Mouse (Mus musculus): ENCODE results near the gene Ttc9b.

Ttc9b gene

GRCm38 (mm10) chr7:27649723-27650122 is 4.0 kb upstream of the Ttc9b start:
- no peaks in the 10 kb centered on the region for H3K36me3 ChIP-seq (ENCODE audit: insufficient read depth, low read length)
- no peak for TF ChIP-seq CTCF (conservative IDR thresholded peaks at IDR 0.05; ENCODE audit: low read length)
- TF ChIP-seq POU5F1 (IDR thresholded peaks at IDR 0.05; ENCODE audit: borderline replicate concordance, low read length), result no peak
- H3K4me3 ChIP-seq (replicated peaks; ENCODE audit: low read length), result peak overlapping the region; percentile 62

GRCm38 (mm10) chr7:27650949-27651348 is 2.8 kb upstream of the Ttc9b start:
- peaks cover 29% of the 10 kb centered on the region for H3K27me3 ChIP-seq (ENCODE audit: insufficient read depth, low read length)
- no peaks in the 10 kb centered on the region for H3K9me3 ChIP-seq (ENCODE audit: low read length)
- H3K4me3 ChIP-seq (replicated peaks; ENCODE audit: low read length), result peak overlapping the region; percentile 62; the same call in 1 of the 2 replicates
- no peaks in the 10 kb centered on the region for H3K36me3 ChIP-seq (ENCODE audit: insufficient read depth, low read length)
- peaks cover 61% of the 10 kb centered on the region for H3K4me1 ChIP-seq (replicated peaks; ENCODE audit: low read depth, low read length)
- TF ChIP-seq NANOG (IDR thresholded peaks at IDR 0.05; ENCODE audit: borderline replicate concordance, low read length) (no peak), CTCF (conservative IDR thresholded peaks at IDR 0.05; ENCODE audit: low read length) (peak; percentile 90), POU5F1 (IDR thresholded peaks at IDR 0.05; ENCODE audit: borderline replicate concordance, low read length) (no peak)

More at GRCm38 (mm10) chr7:27649723-27650122, 4.0 kb upstream of the Ttc9b start:
- Histone ChIP-seq H3K9me3 (ENCODE audit: low read length) (no peaks in the 10 kb centered on the region), H3K4me1 (replicated peaks; ENCODE audit: low read depth, low read length) (peaks cover 54% of the 10 kb centered on the region), H3K27me3 (ENCODE audit: insufficient read depth, low read length) (peaks cover 17% of the 10 kb centered on the region)

- Histone ChIP-seq H3K27me3 (ENCODE audit: insufficient read depth, low read length) (peaks cover 65% of the 10 kb centered on the region), H3K4me3 (replicated peaks; ENCODE audit: low read length) (peak overlapping the region; percentile 79)
- TF ChIP-seq CTCF (conservative IDR thresholded peaks at IDR 0.05; ENCODE audit: low read length), result peak; percentile 92
- TF ChIP-seq NANOG (IDR thresholded peaks at IDR 0.05; ENCODE audit: borderline replicate concordance, low read length), result no peak
- no peak for TF ChIP-seq POU5F1 (IDR thresholded peaks at IDR 0.05; ENCODE audit: borderline replicate concordance, low read length)
Measured at GRCm38 (mm10) chr7:27654607-27655276, 1.0 kb downstream of the Ttc9b start.

GRCm38 (mm10) chr7:27655545-27655944 is 1.8 kb downstream of the Ttc9b start:
- no peaks in the 10 kb centered on the region for H3K9me3 ChIP-seq (ENCODE audit: low read length)
- no peak for TF ChIP-seq POU5F1 (IDR thresholded peaks at IDR 0.05; ENCODE audit: borderline replicate concordance, low read length)
- TF ChIP-seq NANOG (IDR thresholded peaks at IDR 0.05; ENCODE audit: borderline replicate concordance, low read length), result no peak
- no peak for TF ChIP-seq CTCF (conservative IDR thresholded peaks at IDR 0.05; ENCODE audit: low read length)

More at GRCm38 (mm10) chr7:27654607-27655276, 1.0 kb downstream of the Ttc9b start:
- H3K4me1 ChIP-seq (replicated peaks; ENCODE audit: low read depth, low read length), result peaks cover 62% of the 10 kb centered on the region
- H3K36me3 ChIP-seq (ENCODE audit: insufficient read depth, low read length), result no peaks in the 10 kb centered on the region
- H3K9me3 ChIP-seq (ENCODE audit: low read length), result no peaks in the 10 kb centered on the region

GRCm38 (mm10) chr7:27656600-27656999 is 2.9 kb downstream of the Ttc9b start:
- TF ChIP-seq NANOG (IDR thresholded peaks at IDR 0.05; ENCODE audit: borderline replicate concordance, low read length) (no peak), CTCF (conservative IDR thresholded peaks at IDR 0.05; ENCODE audit: low read length) (no peak)
- H3K4me3 ChIP-seq (replicated peaks; ENCODE audit: low read length), result no peak overlapping the region
- H3K4me1 ChIP-seq (replicated peaks; ENCODE audit: low read depth, low read length), result peaks cover 48% of the 10 kb centered on the region
- H3K27me3 ChIP-seq (ENCODE audit: insufficient read depth, low read length), result peaks cover 70% of the 10 kb centered on the region
- no peaks in the 10 kb centered on the region for H3K36me3 ChIP-seq (ENCODE audit: insufficient read depth, low read length)
- H3K9me3 ChIP-seq (ENCODE audit: low read length), result no peaks in the 10 kb centered on the region

More at GRCm38 (mm10) chr7:27655545-27655944, 1.8 kb downstream of the Ttc9b start:
- H3K36me3 ChIP-seq (ENCODE audit: insufficient read depth, low read length), result no peaks in the 10 kb centered on the region
- no peak overlapping the region for H3K4me3 ChIP-seq (replicated peaks; ENCODE audit: low read length)
- peaks cover 54% of the 10 kb centered on the region for H3K4me1 ChIP-seq (replicated peaks; ENCODE audit: low read depth, low read length)
- H3K27me3 ChIP-seq (ENCODE audit: insufficient read depth, low read length), result peaks cover 67% of the 10 kb centered on the region

- Histone ChIP-seq H3K4me1 (replicated peaks; ENCODE audit: low read depth, low read length) (peaks cover 45% of the 10 kb centered on the region), H3K27me3 (ENCODE audit: insufficient read depth, low read length) (peaks cover 75% of the 10 kb centered on the region), H3K4me3 (replicated peaks; ENCODE audit: low read length) (peak overlapping the region; percentile 72), H3K36me3 (ENCODE audit: insufficient read depth, low read length) (0 out of 2 replicates have a peak, but pooled peaks cover 2% of the 10 kb centered on the region), H3K9me3 (ENCODE audit: low read length) (no peaks in the 10 kb centered on the region)
- TF ChIP-seq POU5F1 (IDR thresholded peaks at IDR 0.05; ENCODE audit: borderline replicate concordance, low read length), result no peak
- TF ChIP-seq CTCF (conservative IDR thresholded peaks at IDR 0.05; ENCODE audit: low read length), result no peak
- TF ChIP-seq NANOG (IDR thresholded peaks at IDR 0.05; ENCODE audit: borderline replicate concordance, low read length), result no peak
Measured at GRCm38 (mm10) chr7:27657824-27658395, 4.2 kb downstream of the Ttc9b start.

GRCm38 (mm10) chr7:27658712-27659663 is 5.3 kb downstream of the Ttc9b start:
- no peak for TF ChIP-seq NANOG (IDR thresholded peaks at IDR 0.05; ENCODE audit: borderline replicate concordance, low read length)
- TF ChIP-seq CTCF (conservative IDR thresholded peaks at IDR 0.05; ENCODE audit: low read length), result no peak
- no peak for TF ChIP-seq POU5F1 (IDR thresholded peaks at IDR 0.05; ENCODE audit: borderline replicate concordance, low read length)
- no peaks in the 10 kb centered on the region for H3K9me3 ChIP-seq (ENCODE audit: low read length)
- peaks cover 46% of the 10 kb centered on the region for H3K4me1 ChIP-seq (replicated peaks; ENCODE audit: low read depth, low read length)
- peaks cover 79% of the 10 kb centered on the region for H3K27me3 ChIP-seq (ENCODE audit: insufficient read depth, low read length)
- 0 out of 2 replicates have a peak, but pooled peaks cover 2% of the 10 kb centered on the region for H3K36me3 ChIP-seq (ENCODE audit: insufficient read depth, low read length)
- peak overlapping the region; percentile 72 for H3K4me3 ChIP-seq (replicated peaks; ENCODE audit: low read length)

GRCm38 (mm10) chr7:27662038-27662437 is 8.3 kb downstream of the Ttc9b start:
- Histone ChIP-seq H3K4me1 (replicated peaks; ENCODE audit: low read depth, low read length) (peaks cover 62% of the 10 kb centered on the region), H3K27me3 (ENCODE audit: insufficient read depth, low read length) (peaks cover 62% of the 10 kb centered on the region), H3K36me3 (ENCODE audit: insufficient read depth, low read length) (peaks cover 5% of the 10 kb centered on the region; the same call in 1 of the 2 replicates), H3K4me3 (replicated peaks; ENCODE audit: low read length) (no peak overlapping the region), H3K9me3 (ENCODE audit: low read length) (no peaks in the 10 kb centered on the region)
- TF ChIP-seq NANOG (IDR thresholded peaks at IDR 0.05; ENCODE audit: borderline replicate concordance, low read length), result no peak

All from E14TG2a.4 (cell line).